Mouse (Mus musculus): ENCODE results near the gene Gm20458. TPM values are rescaled to one million over a fixed set of nuclear protein-coding genes. Genes with fewer than 3 reads are reported as not detected.

Gm20458 gene
- 1 to 10 TPM; 5.4 to 9.9 TPM for total RNA-seq (2021)
- long read RNA-seq, partial matches to known transcripts: 5 of 12 reads
- long read RNA-seq, other reads (novel, unspliced or antisense): 6 of 12 reads

- DNase-seq (ENCODE audit: low spot score in 2 of 2): peak; percentile 98
Measured at GRCm38 (mm10) chr2:164460745-164461551, at the start of gene Gm20458. Gm20458 (plus strand) TSS chr2:164460967.

GRCm38 (mm10) chr2:164414167-164414566, 46.6 kb upstream of the Gm20458 start:
- no peak for DNase-seq (ENCODE audit: low spot score in 2 of 2)

- no peak for DNase-seq (ENCODE audit: low spot score in 2 of 2)
Measured at GRCm38 (mm10) chr2:164414581-164414980, 46.2 kb upstream of the Gm20458 start.

- peak in 1 of 2 experiments; percentile 43 for DNase-seq (ENCODE audit: low spot score in 2 of 2)
Measured at GRCm38 (mm10) chr2:164417198-164417597, 43.6 kb upstream of the Gm20458 start.

GRCm38 (mm10) chr2:164418308-164418875, 42.4 kb upstream of the Gm20458 start:
- DNase-seq (ENCODE audit: low spot score in 2 of 2): no peak

- no peak for DNase-seq (ENCODE audit: low spot score in 2 of 2)
Measured at GRCm38 (mm10) chr2:164419489-164419888, 41.3 kb upstream of the Gm20458 start.

- no peak for DNase-seq (ENCODE audit: low spot score in 2 of 2)
Measured at GRCm38 (mm10) chr2:164421306-164421705, 39.5 kb upstream of the Gm20458 start.

GRCm38 (mm10) chr2:164421979-164422378, 38.8 kb upstream of the Gm20458 start:
- DNase-seq (ENCODE audit: low spot score in 2 of 2): no peak

- DNase-seq (ENCODE audit: low spot score in 2 of 2): no peak
Measured at GRCm38 (mm10) chr2:164422675-164423393, 37.9 kb upstream of the Gm20458 start.

- DNase-seq (ENCODE audit: low spot score in 2 of 2): peak in 1 of 2 experiments; percentile 53
Measured at GRCm38 (mm10) chr2:164423464-164423863, 37.3 kb upstream of the Gm20458 start.

- no peak for DNase-seq (ENCODE audit: low spot score in 2 of 2)
Measured at GRCm38 (mm10) chr2:164424406-164424805, 36.4 kb upstream of the Gm20458 start.

GRCm38 (mm10) chr2:164425401-164425800, 35.4 kb upstream of the Gm20458 start:
- DNase-seq (ENCODE audit: low spot score in 2 of 2): peak in 1 of 2 experiments; percentile 64

GRCm38 (mm10) chr2:164426121-164426520, 34.6 kb upstream of the Gm20458 start:
- DNase-seq (ENCODE audit: low spot score in 2 of 2): no peak

GRCm38 (mm10) chr2:164426952-164427351, 33.8 kb upstream of the Gm20458 start:
- DNase-seq (ENCODE audit: low spot score in 2 of 2): no peak

- no peak for DNase-seq (ENCODE audit: low spot score in 2 of 2)
Measured at GRCm38 (mm10) chr2:164428451-164428850, 32.3 kb upstream of the Gm20458 start.

GRCm38 (mm10) chr2:164429881-164430615, 30.7 kb upstream of the Gm20458 start:
- no peak for DNase-seq (ENCODE audit: low spot score in 2 of 2)

GRCm38 (mm10) chr2:164430697-164431096, 30.1 kb upstream of the Gm20458 start:
- no peak for DNase-seq (ENCODE audit: low spot score in 2 of 2)

- no peak for DNase-seq (ENCODE audit: low spot score in 2 of 2)
Measured at GRCm38 (mm10) chr2:164431676-164432465, 28.9 kb upstream of the Gm20458 start.

GRCm38 (mm10) chr2:164432541-164433191, 28.1 kb upstream of the Gm20458 start:
- no peak for DNase-seq (ENCODE audit: low spot score in 2 of 2)

Data from layer of hippocampus, adult 18-20 months (tissue).